ENCODE assay signal across 18 mouse cellular contexts in the genomic region with DNA sequence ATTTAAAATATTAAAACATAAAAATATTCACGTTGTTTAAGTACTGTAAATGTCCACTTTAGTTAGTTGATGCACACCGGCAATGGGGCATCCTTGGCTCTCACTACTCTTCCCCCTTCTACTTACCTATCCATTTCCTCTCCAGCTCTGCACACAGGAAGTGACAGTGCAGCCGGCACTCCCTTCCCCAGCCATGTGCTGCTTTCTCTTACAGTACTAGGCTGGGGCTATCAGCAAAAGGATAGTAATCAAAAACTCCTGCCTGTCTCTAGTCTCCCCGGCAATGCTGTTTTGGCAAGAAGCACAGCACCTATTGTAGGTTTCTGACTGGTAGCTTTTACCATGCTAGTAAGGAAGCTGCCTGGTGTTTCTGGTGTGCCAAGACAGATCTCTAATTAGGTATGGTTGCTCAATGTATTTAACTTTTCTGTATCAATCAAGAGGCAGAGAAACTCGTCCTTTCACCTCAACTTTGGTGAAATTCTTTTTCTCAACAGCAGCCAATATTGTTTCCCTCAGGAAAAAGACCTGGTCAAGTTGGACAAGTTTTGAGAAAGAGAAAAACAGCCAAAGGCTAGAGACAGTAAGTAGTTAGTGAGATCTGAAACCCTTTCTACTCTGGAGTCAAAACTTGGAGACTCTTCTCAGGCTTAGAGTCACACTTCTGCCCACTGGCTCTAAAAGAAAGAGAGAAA.
DNase-seq lines count a peak whose midpoint lies in the region; ATAC-seq and TF ChIP-seq lines count a peak whose summit lies in the region.
"Had no signal": no experiment of that assay in that cellular context is flagged by ENCODE, and none has a peak within 500 bp of the region (broad histone marks: within the 10 kb centered on the region; RNA-seq: fewer than 3 reads in every experiment).

No protein-coding gene starts in this region.

- H3K36me3 ChIP-seq in midbrain, embryonic 10.5 days, result no peaks in the 10 kb centered on the region
- H3K36me3 ChIP-seq: embryonic facial prominence, embryonic 15.5 days; heart, embryonic 13.5 days; limb, embryonic 12.5 days; neural tube, embryonic 15.5 days had no signal

- no peak for TF ChIP-seq CTCF in bone marrow, adult 2 months (IDR thresholded peaks at IDR 0.05; ENCODE audit: control insufficient read depth, insufficient read depth, low read length)

- 21% methylated on average over 5 of the region's 5 CpGs for WGBS in bone marrow, adult 2 months
- WGBS in midbrain, embryonic 10.5 days, result 81% methylated on average over 5 of the region's 5 CpGs

- peaks cover 8% of the 10 kb centered on the region for H3K4me1 ChIP-seq in bone marrow, adult 2 months (ENCODE audit: control insufficient read depth, insufficient read depth, low read length)
- peaks cover 37% of the 10 kb centered on the region for H3K4me1 ChIP-seq in midbrain, embryonic 10.5 days

- no peaks in the 10 kb centered on the region for H3K27me3 ChIP-seq in midbrain, embryonic 10.5 days (ENCODE audit: low read depth, poor library complexity, severe bottlenecking)
- H3K27me3 ChIP-seq: embryonic facial prominence, embryonic 15.5 days; heart, embryonic 13.5 days; limb, embryonic 12.5 days; neural tube, embryonic 15.5 days had no signal

- ATAC-seq in monocyte, adult 5-6 weeks (replicated peaks; ENCODE audit: insufficient number of reproducible peaks, low FRiP score, low TSS enrichment, poor library complexity, severe bottlenecking), result 0 out of 2 replicates have a peak, but pooled peaks have one; percentile 49
- ATAC-seq: forebrain, embryonic 14.5 days had no signal

- no peak for TF ChIP-seq POLR2A in bone marrow, adult 2 months (IDR thresholded peaks at IDR 0.05; ENCODE audit: borderline replicate concordance, control insufficient read depth, low read depth, low read length)

- DNase-seq in CD8-positive naive resting alpha-beta T cell, adult 2 months (ENCODE audit: low read depth in 2 of 2, low spot score in 2 of 2), result peak; percentile 43 to 65
- DNase-seq in thymus, postnatal 25 days, result peak; percentile 56
- no peak for DNase-seq in retina, postnatal 1 day
- no peak for DNase-seq in midbrain, embryonic 10.5 days (ENCODE audit: low spot score)
- DNase-seq in cerebellum, postnatal 4 days (ENCODE audit: low spot score in 2 of 2), result no peak
- DNase-seq: adrenal gland, postnatal 14 days; cerebellum, postnatal 25 days; kidney, adult 18-20 months; kidney, postnatal 4 days; right cerebral cortex, adult 18-20 months had no signal

- H3K27ac ChIP-seq in bone marrow, adult 2 months (ENCODE audit: control insufficient read depth, insufficient read depth, low read depth, low read length, poor library complexity), result peak overlapping the region; percentile 38; the same call in 1 of the 2 replicates
- H3K27ac ChIP-seq in midbrain, embryonic 10.5 days (replicated peaks), result no peak overlapping the region
- H3K27ac ChIP-seq: embryonic facial prominence, embryonic 15.5 days; heart, embryonic 13.5 days; limb, embryonic 12.5 days; macrophage; neural tube, embryonic 15.5 days had no signal

- no peak overlapping the region for H3K4me3 ChIP-seq in bone marrow, adult 2 months (replicated peaks; ENCODE audit: control insufficient read depth, low read depth, low read length)
- H3K4me3 ChIP-seq in midbrain, embryonic 10.5 days, result no peak overlapping the region
- H3K4me3 ChIP-seq: embryonic facial prominence, embryonic 15.5 days; heart, embryonic 13.5 days; limb, embryonic 12.5 days; neural tube, embryonic 15.5 days had no signal

- no peaks in the 10 kb centered on the region for H3K9me3 ChIP-seq in midbrain, embryonic 10.5 days (replicated peaks)
- H3K9me3 ChIP-seq: embryonic facial prominence, embryonic 15.5 days; heart, embryonic 13.5 days; limb, embryonic 12.5 days; neural tube, embryonic 15.5 days had no signal

Comparison
In these comparisons a context has a peak if more than half of its experiments do, and no peak if none do; other contexts are left out.
1. DNase-seq: peak in CD8-positive naive resting alpha-beta T cell, adult 2 months (2 of 2) and thymus, postnatal 25 days (single experiment); none in retina, postnatal 1 day (single experiment), midbrain, embryonic 10.5 days (single experiment) and cerebellum, postnatal 4 days (0 of 2).